18 mouse cellular contexts compared by ENCODE assay signal in genomic region chr11:114004651-114005050, GRCm38 (mm10).
A peak's percentile ranks its signal among the peaks of the same experiment; 100 is the strongest.
DNase-seq lines count a peak whose midpoint lies in the region; ATAC-seq and TF ChIP-seq lines count a peak whose summit lies in the region.
"Had no signal": no experiment of that assay in that cellular context is flagged by ENCODE, and none has a peak within 500 bp of the region (broad histone marks: within the 10 kb centered on the region; RNA-seq: fewer than 3 reads in every experiment).

No protein-coding gene starts in this region.

- DNase-seq in cerebellum, postnatal 10 days = peak; percentile 64 to 70
- DNase-seq in cerebellum, adult 9-11 months = no peak
- peak; percentile 27 to 59 for DNase-seq in cerebellum, postnatal 25 days
- DNase-seq in cerebellum, adult 8-10 months = no peak
- DNase-seq in midbrain, postnatal 0 days (ENCODE audit: low spot score) = peak; percentile 45
- no peak for DNase-seq in midbrain, embryonic 11.5 days (ENCODE audit: low spot score, missing footprints)
- DNase-seq: adrenal gland, adult 2 months; adrenal gland, postnatal 10 days; adrenal gland, postnatal 25 days; cerebellum, adult 11-12 months; embryo, embryonic 11 days had no signal

- H3K9me3 ChIP-seq in midbrain, postnatal 0 days (ENCODE audit: low read length) = no peaks in the 10 kb centered on the region
- no peaks in the 10 kb centered on the region for H3K9me3 ChIP-seq in midbrain, embryonic 11.5 days (ENCODE audit: control insufficient read depth, low read length)
- H3K9me3 ChIP-seq: embryonic facial prominence, embryonic 13.5 days; embryonic facial prominence, embryonic 15.5 days; forebrain, embryonic 10.5 days; forebrain, embryonic 12.5 days had no signal

- 87% methylated on average over 7 of the region's 7 CpGs for WGBS in midbrain, postnatal 0 days
- 89% methylated on average over 7 of the region's 7 CpGs for WGBS in midbrain, embryonic 11.5 days

- no peak for ATAC-seq in midbrain, postnatal 0 days (ENCODE audit: low FRiP score)
- ATAC-seq in midbrain, embryonic 11.5 days (ENCODE audit: low FRiP score) = no peak
- ATAC-seq: forebrain, embryonic 14.5 days; forebrain, embryonic 16.5 days had no signal

- H3K27ac ChIP-seq in midbrain, postnatal 0 days (ENCODE audit: low read depth, low read length) = no peak overlapping the region
- H3K27ac ChIP-seq in midbrain, embryonic 11.5 days (ENCODE audit: low read depth, low read length) = no peak overlapping the region
- H3K27ac ChIP-seq: embryonic facial prominence, embryonic 13.5 days; embryonic facial prominence, embryonic 15.5 days; forebrain, embryonic 10.5 days; forebrain, embryonic 12.5 days had no signal

- TF ChIP-seq CTCF in midbrain, postnatal 0 days (IDR thresholded peaks at IDR 0.05) = no peak

- H3K9ac ChIP-seq in midbrain, postnatal 0 days (replicated peaks; ENCODE audit: low read length, poor library complexity, severe bottlenecking) = no peak overlapping the region
- no peak overlapping the region for H3K9ac ChIP-seq in midbrain, embryonic 11.5 days (ENCODE audit: low read length)
- H3K9ac ChIP-seq: embryonic facial prominence, embryonic 13.5 days; embryonic facial prominence, embryonic 15.5 days; forebrain, embryonic 12.5 days had no signal

- H3K4me1 ChIP-seq in midbrain, postnatal 0 days (ENCODE audit: insufficient read depth, low read length) = peaks cover 4% of the 10 kb centered on the region; the same call in 1 of the 2 replicates
- peaks cover 13% of the 10 kb centered on the region for H3K4me1 ChIP-seq in midbrain, embryonic 11.5 days (ENCODE audit: control insufficient read depth, insufficient read depth, low read length)

- H3K4me3 ChIP-seq in midbrain, postnatal 0 days (ENCODE audit: low read depth, low read length) = no peak overlapping the region
- no peak overlapping the region for H3K4me3 ChIP-seq in midbrain, embryonic 11.5 days (ENCODE audit: low read depth, low read length)
- H3K4me3 ChIP-seq: embryonic facial prominence, embryonic 13.5 days; embryonic facial prominence, embryonic 15.5 days; erythroblast, embryonic 14.5 days; forebrain, embryonic 10.5 days; forebrain, embryonic 12.5 days had no signal

- H3K27me3 ChIP-seq in midbrain, postnatal 0 days (ENCODE audit: insufficient read depth, low read length) = no peaks in the 10 kb centered on the region
- no peaks in the 10 kb centered on the region for H3K27me3 ChIP-seq in midbrain, embryonic 11.5 days (ENCODE audit: control insufficient read depth, insufficient read depth, low read length)
- H3K27me3 ChIP-seq: embryonic facial prominence, embryonic 13.5 days; embryonic facial prominence, embryonic 15.5 days had no signal

- H3K4me2 ChIP-seq in midbrain, postnatal 0 days (ENCODE audit: low read depth, low read length, poor library complexity, severe bottlenecking) = no peak overlapping the region
- H3K4me2 ChIP-seq in midbrain, embryonic 11.5 days = no peak overlapping the region
- H3K4me2 ChIP-seq: embryonic facial prominence, embryonic 13.5 days; embryonic facial prominence, embryonic 15.5 days; forebrain, embryonic 12.5 days had no signal

- no peaks in the 10 kb centered on the region for H3K36me3 ChIP-seq in midbrain, postnatal 0 days (ENCODE audit: insufficient read depth, low read length)
- no peaks in the 10 kb centered on the region for H3K36me3 ChIP-seq in midbrain, embryonic 11.5 days (ENCODE audit: control insufficient read depth, insufficient read depth, low read length)
- H3K36me3 ChIP-seq: embryonic facial prominence, embryonic 13.5 days; embryonic facial prominence, embryonic 15.5 days; forebrain, embryonic 10.5 days; forebrain, embryonic 12.5 days had no signal

Comparison
In these comparisons a context has a peak if more than half of its experiments do, and no peak if none do; other contexts are left out.
1. DNase-seq: peak in cerebellum, postnatal 10 days (2 of 2), cerebellum, postnatal 25 days (2 of 2) and midbrain, postnatal 0 days (single experiment); none in cerebellum, adult 9-11 months (single experiment), cerebellum, adult 8-10 months (single experiment) and midbrain, embryonic 11.5 days (single experiment).